Mouse (Mus musculus): ENCODE data around the gene Tfb1m. TPM values are rescaled to one million over a fixed set of nuclear protein-coding genes. Genes with fewer than 3 reads are reported as not detected.

The Tfb1m gene
- polyA plus RNA-seq, 1 experiment from 2014 or later: 23.5 TPM

DNA sequence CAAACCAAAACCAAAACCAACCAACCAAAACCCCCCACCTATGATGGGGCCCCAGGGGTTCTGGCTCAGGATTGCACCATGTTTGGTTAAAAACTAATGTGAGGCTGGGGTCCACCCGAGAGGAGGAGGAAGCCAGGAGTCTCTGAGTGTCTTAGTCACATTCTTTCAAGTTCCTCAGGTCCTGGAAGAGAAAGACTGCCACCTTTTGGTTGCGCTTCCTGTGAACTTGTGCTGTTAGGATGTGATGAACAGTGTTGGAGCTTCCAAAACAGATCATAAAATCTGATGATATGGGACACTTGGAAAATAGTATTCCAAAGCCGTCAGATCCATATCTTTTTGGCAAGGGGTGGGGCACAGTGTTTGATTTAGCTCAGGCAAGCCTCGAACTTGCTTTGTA is 56.6 kb downstream of the Tfb1m start:
- Histone ChIP-seq H3K27ac (no peak overlapping the region), H3K4me3 (no peak overlapping the region), H3K36me3 (replicated peaks) (no peaks in the 10 kb centered on the region), H3K27me3 (ENCODE audit: poor library complexity, severe bottlenecking) (no peaks in the 10 kb centered on the region), H3K9me3 (no peaks in the 10 kb centered on the region), H3K4me1 (no peaks in the 10 kb centered on the region)
- 87% methylated on average over 4 of the region's 4 CpGs for WGBS
- no peak for DNase-seq (ENCODE audit: extremely low spot score, low spot score)

DNA sequence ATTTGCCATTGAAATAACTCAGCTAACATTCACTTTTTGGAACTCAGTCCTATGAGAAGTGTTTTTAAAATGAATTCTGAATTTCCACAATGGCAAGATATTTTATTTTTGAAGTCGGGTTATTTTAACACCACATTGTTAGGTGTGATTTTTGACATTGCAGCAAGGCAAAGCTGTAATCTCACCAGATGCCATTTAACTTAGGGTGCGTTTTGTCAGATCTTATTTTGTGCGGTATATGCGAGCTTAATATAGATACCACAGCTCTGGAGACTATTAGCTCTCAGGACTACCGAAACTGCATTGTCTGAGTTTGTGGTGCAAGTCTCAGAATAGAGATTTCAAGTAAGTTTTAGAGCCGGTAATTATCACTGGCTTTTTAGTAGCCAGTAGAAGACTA is 57.5 kb downstream of the Tfb1m start:
- no peak overlapping the region for H3K27ac ChIP-seq
- no peaks in the 10 kb centered on the region for H3K9me3 ChIP-seq
- no peaks in the 10 kb centered on the region for H3K36me3 ChIP-seq (replicated peaks)
- H3K27me3 ChIP-seq (ENCODE audit: poor library complexity, severe bottlenecking): no peaks in the 10 kb centered on the region
- H3K4me1 ChIP-seq: no peaks in the 10 kb centered on the region
- WGBS: 93% methylated on average over 6 of the region's 6 CpGs
- no peak for DNase-seq (ENCODE audit: extremely low spot score, low spot score)
- no peak overlapping the region for H3K4me3 ChIP-seq

DNA sequence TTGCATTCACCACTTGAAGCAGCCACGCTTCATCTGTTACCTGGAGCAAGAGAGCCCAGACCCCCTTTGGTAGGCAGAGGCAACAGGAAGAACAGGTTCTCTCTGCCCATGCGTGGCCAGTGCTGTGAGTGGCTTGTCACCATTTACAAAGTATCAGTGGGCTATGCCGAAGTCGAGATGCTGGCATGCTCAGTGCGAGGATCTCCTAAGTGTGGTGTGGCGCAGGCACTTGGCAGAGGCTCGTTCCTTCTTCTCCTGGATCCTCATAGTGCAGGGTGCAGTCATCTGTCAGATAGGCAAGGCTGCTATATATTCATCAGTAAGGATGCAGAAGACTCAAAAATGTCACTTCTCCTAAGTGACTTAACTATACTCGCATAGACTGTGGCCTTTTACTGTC is 58.1 kb downstream of the Tfb1m start:
- no peaks in the 10 kb centered on the region for H3K36me3 ChIP-seq (replicated peaks)
- WGBS: 94% methylated on average over 8 of the region's 8 CpGs
- no peak overlapping the region for H3K4me3 ChIP-seq
- H3K27me3 ChIP-seq (ENCODE audit: poor library complexity, severe bottlenecking): no peaks in the 10 kb centered on the region
- no peak overlapping the region for H3K27ac ChIP-seq
- no peaks in the 10 kb centered on the region for H3K4me1 ChIP-seq
- DNase-seq (ENCODE audit: extremely low spot score, low spot score): no peak
- H3K9me3 ChIP-seq: no peaks in the 10 kb centered on the region

DNA sequence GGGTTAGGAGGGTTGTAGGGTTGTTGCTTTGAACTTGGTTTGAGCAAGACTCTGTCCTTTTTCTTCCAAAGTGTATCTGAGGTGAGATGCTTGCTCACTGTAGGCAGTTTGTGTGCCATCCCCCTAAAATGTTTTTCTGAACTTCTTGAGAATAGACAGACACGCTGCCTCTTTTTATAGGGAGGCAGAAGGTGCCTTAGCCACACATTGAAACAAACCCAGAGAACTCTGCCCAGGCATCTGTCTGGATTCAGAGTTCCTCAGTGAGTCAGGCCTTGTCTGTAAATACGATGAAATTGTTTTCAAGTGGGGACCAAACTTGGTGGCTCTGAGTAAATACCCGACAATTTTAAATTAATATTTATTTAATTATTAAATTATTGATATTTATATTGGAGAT is 59.0 kb downstream of the Tfb1m start:
- H3K4me3 ChIP-seq: no peak overlapping the region
- no peaks in the 10 kb centered on the region for H3K36me3 ChIP-seq (replicated peaks)
- 91% methylated on average over 3 of the region's 3 CpGs for WGBS
- H3K9me3 ChIP-seq: no peaks in the 10 kb centered on the region
- no peaks in the 10 kb centered on the region for H3K27me3 ChIP-seq (ENCODE audit: poor library complexity, severe bottlenecking)
- DNase-seq (ENCODE audit: extremely low spot score, low spot score): no peak
- H3K27ac ChIP-seq: no peak overlapping the region
- H3K4me1 ChIP-seq: no peaks in the 10 kb centered on the region

DNA sequence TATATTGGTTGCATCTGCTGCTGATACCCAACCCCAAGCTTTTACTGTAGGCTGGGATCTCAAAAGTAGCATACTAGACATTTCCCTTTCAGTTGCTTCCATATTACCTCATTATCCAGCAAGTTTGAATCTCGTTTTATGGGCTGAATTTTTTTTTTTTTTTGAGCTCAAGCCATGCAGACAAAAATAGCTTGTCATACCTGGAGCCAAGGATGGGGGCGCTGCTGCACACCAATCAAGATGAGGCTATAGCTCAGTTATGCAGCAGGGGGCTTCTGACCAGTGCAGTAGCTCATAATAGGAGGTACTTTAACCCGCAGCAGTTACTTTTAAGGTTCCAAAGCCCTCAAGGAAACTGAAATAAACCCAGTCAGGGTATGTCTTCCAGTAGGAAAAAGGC is 59.5 kb downstream of the Tfb1m start:
- H3K4me3 ChIP-seq: no peak overlapping the region
- 27% methylated on average over 3 of the region's 3 CpGs for WGBS
- H3K36me3 ChIP-seq (replicated peaks): no peaks in the 10 kb centered on the region
- no peaks in the 10 kb centered on the region for H3K9me3 ChIP-seq
- H3K27me3 ChIP-seq (ENCODE audit: poor library complexity, severe bottlenecking): no peaks in the 10 kb centered on the region
- no peak overlapping the region for H3K27ac ChIP-seq
- no peaks in the 10 kb centered on the region for H3K4me1 ChIP-seq
- DNase-seq (ENCODE audit: extremely low spot score, low spot score): peak; percentile 45

DNA sequence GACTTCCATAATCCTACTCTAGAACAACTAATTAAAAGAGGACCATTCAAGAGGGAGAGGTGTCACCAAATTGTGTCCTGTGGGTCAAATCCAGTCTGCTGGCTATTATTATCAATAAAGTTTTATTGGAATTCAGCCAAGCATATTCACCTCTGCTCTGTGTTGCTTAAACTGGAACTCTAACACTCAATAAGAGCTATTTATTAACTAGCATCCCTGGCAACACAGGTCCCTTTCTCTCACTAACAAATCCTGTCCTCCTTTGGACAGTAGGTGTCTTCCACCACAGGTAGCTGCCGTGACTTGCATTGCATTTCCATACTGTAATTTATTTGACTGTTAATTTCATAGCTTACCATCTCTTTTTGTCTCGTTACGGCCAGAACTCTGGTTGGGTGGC is 61.5 kb downstream of the Tfb1m start:
- Histone ChIP-seq H3K27me3 (ENCODE audit: poor library complexity, severe bottlenecking) (no peaks in the 10 kb centered on the region), H3K4me1 (no peaks in the 10 kb centered on the region), H3K36me3 (replicated peaks) (no peaks in the 10 kb centered on the region), H3K9me3 (no peaks in the 10 kb centered on the region), H3K4me3 (no peak overlapping the region), H3K27ac (no peak overlapping the region)
- no peak for DNase-seq (ENCODE audit: extremely low spot score, low spot score)
- WGBS: 93% methylated on average over 3 of the region's 3 CpGs

DNA sequence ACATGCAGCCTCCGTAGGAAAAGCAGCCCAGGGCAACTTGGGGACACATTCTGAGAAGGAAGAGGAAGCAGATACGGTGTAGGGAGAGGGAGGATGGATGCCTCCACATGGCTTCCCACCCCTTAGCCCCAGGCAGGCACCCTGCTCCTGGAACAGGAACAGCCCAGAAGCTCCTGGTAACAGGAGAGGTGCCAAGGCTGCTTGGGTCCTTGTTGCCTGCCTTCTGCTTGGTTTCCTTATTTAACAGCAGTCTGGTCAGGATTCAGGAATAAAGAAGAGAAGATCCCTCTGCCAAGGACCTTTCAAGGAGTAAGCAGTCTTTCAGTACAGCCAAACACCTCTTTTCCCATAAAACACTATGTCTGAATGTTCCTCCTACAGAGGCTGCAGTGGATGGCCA is 62.0 kb downstream of the Tfb1m start:
- Histone ChIP-seq H3K36me3 (replicated peaks) (no peaks in the 10 kb centered on the region), H3K27me3 (ENCODE audit: poor library complexity, severe bottlenecking) (no peaks in the 10 kb centered on the region), H3K4me3 (no peak overlapping the region), H3K27ac (no peak overlapping the region), H3K4me1 (no peaks in the 10 kb centered on the region), H3K9me3 (no peaks in the 10 kb centered on the region)
- DNase-seq (ENCODE audit: extremely low spot score, low spot score): no peak
- WGBS: 84% methylated on average over 2 of the region's 2 CpGs

DNA sequence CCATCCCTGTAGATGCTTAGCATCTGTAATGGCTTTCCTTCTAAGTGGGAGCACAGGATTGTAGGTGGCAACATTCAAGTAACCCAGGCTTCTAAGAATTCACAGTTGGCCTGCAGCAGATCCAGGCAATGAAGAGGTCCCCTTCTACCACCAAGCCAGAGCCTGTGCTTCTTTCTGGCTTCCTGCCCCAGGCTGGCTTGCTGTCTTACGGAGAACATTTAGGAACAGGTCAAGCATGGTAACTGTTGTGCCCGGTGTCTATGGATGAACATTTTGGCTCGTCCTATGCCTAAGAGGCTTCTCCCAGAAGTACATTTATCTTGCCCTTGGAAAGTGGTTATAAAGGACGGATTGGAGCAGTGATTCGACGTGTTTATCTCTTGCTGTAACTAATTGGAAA is 65.9 kb downstream of the Tfb1m start:
- Histone ChIP-seq H3K27ac (no peak overlapping the region), H3K4me1 (0 out of 2 replicates have a peak, but pooled peaks cover 6% of the 10 kb centered on the region), H3K9me3 (no peaks in the 10 kb centered on the region), H3K27me3 (ENCODE audit: poor library complexity, severe bottlenecking) (no peaks in the 10 kb centered on the region), H3K4me3 (no peak overlapping the region), H3K36me3 (replicated peaks) (no peaks in the 10 kb centered on the region)
- WGBS: 90% methylated on average over 6 of the region's 6 CpGs
- DNase-seq (ENCODE audit: extremely low spot score, low spot score): no peak

DNA sequence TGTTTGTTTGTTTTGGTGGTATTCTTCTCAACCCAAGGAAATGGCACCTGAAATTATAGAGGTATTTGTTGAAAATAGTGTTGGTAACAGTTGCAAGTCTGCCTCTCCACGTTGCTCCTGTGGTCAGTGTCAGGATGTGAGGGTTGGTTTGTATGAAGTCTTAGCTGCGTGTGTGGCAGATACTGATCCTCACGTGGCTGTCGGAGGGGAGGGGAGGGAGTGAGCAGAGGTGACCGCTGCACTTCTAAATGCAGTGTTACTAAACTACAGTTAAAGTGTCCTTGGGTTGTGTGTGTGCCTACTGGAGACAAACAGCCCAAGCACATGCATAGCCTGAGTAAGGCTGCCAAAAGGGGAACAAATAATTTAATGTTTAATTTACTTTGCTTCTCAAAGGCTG is 66.5 kb downstream of the Tfb1m start:
- H3K9me3 ChIP-seq: no peaks in the 10 kb centered on the region
- H3K4me1 ChIP-seq: 0 out of 2 replicates have a peak, but pooled peaks cover 6% of the 10 kb centered on the region
- DNase-seq (ENCODE audit: extremely low spot score, low spot score): no peak
- 82% methylated on average over 5 of the region's 5 CpGs for WGBS
- no peak overlapping the region for H3K27ac ChIP-seq
- H3K27me3 ChIP-seq (ENCODE audit: poor library complexity, severe bottlenecking): no peaks in the 10 kb centered on the region
- no peaks in the 10 kb centered on the region for H3K36me3 ChIP-seq (replicated peaks)
- no peak overlapping the region for H3K4me3 ChIP-seq

DNA sequence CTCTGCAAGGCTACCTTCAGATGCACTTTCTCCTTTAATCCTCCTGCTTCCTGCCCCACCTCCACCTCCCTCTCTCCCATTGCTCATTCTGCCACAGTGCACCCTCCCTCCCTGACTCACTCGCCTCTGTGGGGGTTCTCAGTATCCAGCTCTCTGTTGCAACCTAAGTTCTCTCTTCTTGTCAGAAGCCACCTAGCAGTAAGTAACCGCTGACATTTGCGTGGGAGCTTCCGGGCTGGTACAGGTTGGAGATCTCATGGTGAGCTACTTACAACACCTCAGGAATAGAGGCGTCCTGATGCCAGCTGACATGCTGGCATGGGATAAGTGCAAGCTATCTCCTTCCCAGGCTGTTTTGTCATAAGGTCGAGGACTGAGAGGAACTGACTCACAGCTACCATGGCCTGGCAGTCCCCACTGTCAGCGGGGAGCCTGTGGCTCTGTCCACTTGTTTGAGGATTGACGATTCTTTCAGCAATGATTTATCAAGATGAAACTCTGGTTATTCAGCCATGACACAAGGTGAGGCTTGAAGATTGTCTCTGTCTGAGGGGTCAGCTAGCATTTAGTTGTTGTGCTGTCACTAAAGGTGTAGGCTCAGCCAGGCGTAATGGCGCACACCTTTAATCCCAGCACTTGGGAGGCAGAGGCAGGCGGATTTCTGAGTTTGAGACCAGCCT is 67.2 kb downstream of the Tfb1m start:
- H3K9me3 ChIP-seq: no peaks in the 10 kb centered on the region
- 82% methylated on average over 11 of the region's 11 CpGs for WGBS
- no peak for DNase-seq (ENCODE audit: extremely low spot score, low spot score)
- H3K27ac ChIP-seq: no peak overlapping the region
- no peak overlapping the region for H3K4me3 ChIP-seq
- H3K36me3 ChIP-seq (replicated peaks): no peaks in the 10 kb centered on the region
- H3K27me3 ChIP-seq (ENCODE audit: poor library complexity, severe bottlenecking): no peaks in the 10 kb centered on the region
- 0 out of 2 replicates have a peak, but pooled peaks cover 6% of the 10 kb centered on the region for H3K4me1 ChIP-seq

DNA sequence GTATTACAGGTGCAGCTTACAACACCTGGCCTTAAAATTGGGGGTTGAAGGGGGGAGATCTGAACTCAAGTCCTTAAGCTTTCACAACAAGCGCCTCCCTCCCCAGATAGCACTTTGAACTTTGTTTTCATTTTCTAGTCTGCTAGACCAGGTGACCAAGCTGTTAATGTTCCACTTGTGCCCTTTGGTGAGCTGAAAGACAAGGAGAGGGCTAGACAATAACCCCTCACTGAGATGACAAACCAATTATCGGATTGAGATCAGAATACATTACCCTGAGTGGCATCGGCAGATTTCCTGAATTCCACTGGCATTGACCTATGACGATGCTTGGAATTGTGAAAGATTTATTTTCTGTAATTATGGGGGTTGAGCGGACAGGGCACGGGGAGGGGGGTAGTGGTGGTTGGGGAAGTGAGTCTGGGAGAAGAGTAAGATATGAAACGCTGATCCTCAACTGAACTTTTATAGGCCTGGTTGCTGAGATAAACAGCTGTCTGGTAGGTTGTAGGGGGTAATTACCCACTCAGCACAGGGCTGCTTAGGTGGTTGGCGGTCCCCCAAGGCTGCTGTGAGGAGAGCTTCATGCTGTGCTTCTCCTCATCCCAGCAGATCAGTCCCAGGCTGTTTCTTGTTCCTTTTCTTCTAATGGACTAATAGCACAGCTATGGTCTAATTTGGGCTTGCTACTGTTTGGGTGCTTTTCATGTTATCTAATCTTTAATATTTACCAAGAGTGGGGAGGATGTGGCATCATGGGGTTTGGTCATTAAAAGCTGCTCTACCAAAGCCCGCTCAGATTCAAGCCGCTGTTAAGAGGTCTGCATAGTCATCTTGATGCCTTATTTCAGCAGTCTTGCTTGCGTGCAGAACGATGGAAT is 69.6 kb downstream of the Tfb1m start:
- Histone ChIP-seq H3K9me3 (no peaks in the 10 kb centered on the region), H3K4me3 (no peak overlapping the region), H3K27ac (no peak overlapping the region), H3K4me1 (0 out of 2 replicates have a peak, but pooled peaks cover 6% of the 10 kb centered on the region), H3K27me3 (ENCODE audit: poor library complexity, severe bottlenecking) (no peaks in the 10 kb centered on the region), H3K36me3 (replicated peaks) (no peaks in the 10 kb centered on the region)
- 79% methylated on average over 12 of the region's 12 CpGs for WGBS
- DNase-seq (ENCODE audit: extremely low spot score, low spot score): no peak

DNA sequence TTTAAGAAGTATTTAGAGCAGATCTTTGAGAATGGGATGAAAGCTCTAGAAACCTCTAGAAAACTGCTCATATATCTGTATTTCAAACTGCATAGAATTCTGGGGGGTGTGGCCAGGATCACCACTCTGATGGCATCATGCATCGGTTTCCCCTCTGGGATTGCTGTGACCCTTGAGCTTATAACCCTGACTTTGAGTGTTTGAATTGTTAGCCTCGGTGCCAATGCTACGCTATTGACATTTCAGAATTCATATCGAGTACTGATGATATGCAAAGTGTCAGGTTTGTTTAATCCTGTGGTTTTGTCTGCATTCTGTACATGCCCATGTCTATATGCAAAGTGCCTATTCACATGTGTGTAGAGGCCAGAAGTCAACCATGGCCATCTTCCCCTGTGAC is 70.4 kb downstream of the Tfb1m start:
- no peaks in the 10 kb centered on the region for H3K36me3 ChIP-seq (replicated peaks)
- no peak overlapping the region for H3K4me3 ChIP-seq
- no peaks in the 10 kb centered on the region for H3K27me3 ChIP-seq (ENCODE audit: poor library complexity, severe bottlenecking)
- WGBS: 96% methylated on average over 4 of the region's 4 CpGs
- H3K27ac ChIP-seq: no peak overlapping the region
- H3K9me3 ChIP-seq: no peaks in the 10 kb centered on the region
- DNase-seq (ENCODE audit: extremely low spot score, low spot score): no peak
- 0 out of 2 replicates have a peak, but pooled peaks cover 6% of the 10 kb centered on the region for H3K4me1 ChIP-seq

DNA sequence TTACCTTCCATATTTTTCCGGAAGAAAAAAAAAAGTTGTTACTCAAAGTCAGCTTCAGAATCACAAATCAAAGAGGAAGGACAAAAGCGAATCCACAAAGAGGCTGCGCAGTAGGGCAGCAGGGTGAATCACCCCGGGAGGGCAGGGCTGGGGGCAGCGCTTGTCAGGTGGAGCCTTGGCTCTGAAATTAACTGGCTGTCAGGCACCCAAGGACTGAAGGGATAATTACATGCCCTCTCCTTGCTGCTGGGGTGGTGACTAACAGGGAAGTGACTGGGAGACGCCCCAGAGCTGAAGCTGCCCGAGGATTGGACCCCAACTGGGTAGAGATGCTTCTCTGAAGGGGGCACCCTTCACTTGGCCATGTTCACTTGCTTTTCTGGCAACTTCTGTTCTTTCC is 71.7 kb downstream of the Tfb1m start:
- Histone ChIP-seq H3K27me3 (ENCODE audit: poor library complexity, severe bottlenecking) (no peaks in the 10 kb centered on the region), H3K27ac (no peak overlapping the region), H3K9me3 (no peaks in the 10 kb centered on the region), H3K4me1 (0 out of 2 replicates have a peak, but pooled peaks cover 6% of the 10 kb centered on the region), H3K36me3 (replicated peaks) (no peaks in the 10 kb centered on the region), H3K4me3 (no peak overlapping the region)
- no peak for DNase-seq (ENCODE audit: extremely low spot score, low spot score)
- 68% methylated on average over 7 of the region's 7 CpGs for WGBS
